Mouse (Mus musculus) fibroblast of lung, adult 2 months (primary cell): Measurements from ENCODE around the gene Cnn2.
"Not testable (repeated sequence)": the region's sequence is repeated elsewhere in the genome, so short reads cannot be mapped to it uniquely, and the experiment has no call there.

Source experiments
- DNase-seq: peaks from one replicate; pipeline ENCODE4 v3.0.0-alpha.2; 2011; ENCODE audit warnings: low read depth

Cnn2 gene

DNA sequence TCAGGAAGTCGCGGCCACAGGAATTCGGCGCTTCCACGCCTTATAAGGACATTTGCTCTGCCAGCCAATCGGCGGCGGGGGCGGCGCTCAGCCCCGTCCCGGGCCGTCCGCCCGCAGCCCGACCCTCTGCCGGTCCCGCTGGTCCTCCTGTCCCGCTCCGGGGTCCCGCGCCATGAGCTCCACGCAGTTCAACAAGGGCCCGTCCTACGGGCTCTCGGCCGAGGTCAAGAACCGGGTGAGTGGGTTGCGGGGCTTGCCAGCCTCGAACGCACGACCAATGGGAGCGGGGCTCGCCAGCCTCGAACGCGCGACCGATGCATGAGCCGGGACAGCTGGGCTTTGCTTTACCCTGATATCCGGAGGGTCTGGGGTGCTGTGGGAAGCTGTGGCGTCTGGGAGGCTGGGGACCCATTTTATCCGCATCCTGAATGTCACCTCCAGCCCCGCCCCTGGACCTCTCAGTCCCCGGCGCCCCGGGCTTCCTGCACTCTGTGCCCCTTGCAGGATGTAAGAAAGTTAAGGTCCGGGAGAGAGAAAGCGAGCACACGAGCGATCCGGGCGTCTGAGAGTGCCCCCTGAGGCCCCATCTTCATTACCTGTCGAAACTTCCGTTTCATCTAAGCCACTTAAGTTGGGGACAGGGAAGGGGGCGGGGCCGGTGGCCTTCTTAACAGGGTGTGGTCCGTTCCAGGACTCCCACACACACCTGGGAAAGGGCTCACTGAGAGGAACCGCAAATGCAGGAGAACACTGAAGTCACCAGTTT is at the start of gene Cnn2:
TSS of gene Cnn2 (plus strand) at position 79 of the 766 bp plus-strand sequence.
- no peak for DNase-seq

GRCm38 (mm10) chr10:79940749-79941148 is 47.6 kb upstream of the Cnn2 start:
- DNase-seq = no peak

DNA sequence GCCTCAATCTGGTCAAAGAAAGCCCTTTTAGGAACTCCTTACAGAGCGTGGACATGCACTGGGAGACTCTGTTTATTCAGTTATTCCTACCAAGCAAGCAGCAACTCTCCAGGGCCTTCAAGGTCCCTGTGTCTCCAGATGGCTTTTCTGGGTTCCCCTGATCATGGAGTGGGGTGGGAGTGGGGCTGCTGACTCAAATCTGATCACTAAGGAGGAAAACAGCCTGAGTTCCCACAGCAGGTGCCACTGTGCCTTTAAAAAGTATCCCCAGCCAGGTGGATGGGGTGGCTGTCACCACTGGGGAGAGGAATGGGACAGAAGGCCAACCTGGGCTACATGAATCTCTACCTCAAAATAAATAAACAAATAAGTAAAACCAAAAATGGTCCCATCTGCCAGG is 45.4 kb upstream of the Cnn2 start:
- DNase-seq = no peak

- DNase-seq = no peak
Measured at GRCm38 (mm10) chr10:79943471-79943901, 44.9 kb upstream of the Cnn2 start.

DNA sequence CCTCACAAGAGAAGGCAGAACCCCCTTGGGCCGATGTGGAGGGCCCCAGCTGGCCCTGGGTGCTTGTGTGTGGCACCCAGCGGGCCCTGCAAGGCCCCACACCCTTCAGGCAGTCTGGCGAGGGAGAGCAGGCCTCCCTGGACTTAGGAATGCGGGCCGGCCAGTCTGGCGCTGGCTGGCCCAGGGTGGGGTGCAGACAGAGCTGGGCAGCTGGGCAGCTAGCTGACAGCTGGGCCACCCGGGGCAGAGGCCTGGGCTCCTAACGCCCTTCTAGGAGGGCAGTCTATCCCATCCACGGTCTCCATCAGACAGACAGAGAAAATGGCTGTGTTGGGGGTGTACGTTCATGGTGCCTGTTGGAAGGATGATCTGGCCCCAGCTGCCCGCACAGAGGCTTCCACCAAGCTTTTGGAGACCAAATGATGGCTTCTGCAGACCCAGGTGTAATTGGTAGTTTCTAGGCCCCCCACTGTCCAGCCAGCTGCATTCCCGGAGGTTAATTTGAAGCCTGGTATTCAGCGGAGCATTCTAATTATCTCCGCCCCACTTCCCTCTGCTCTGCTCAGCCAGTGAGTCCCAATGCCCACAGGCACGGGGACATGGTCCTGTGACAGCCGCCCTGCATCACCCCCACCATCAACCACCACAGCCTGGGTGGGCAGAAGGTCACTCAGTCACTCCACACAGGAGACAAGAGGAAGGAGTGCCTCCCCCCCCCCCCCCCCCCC is 42.7 kb upstream of the Cnn2 start:
- DNase-seq = no peak

DNA sequence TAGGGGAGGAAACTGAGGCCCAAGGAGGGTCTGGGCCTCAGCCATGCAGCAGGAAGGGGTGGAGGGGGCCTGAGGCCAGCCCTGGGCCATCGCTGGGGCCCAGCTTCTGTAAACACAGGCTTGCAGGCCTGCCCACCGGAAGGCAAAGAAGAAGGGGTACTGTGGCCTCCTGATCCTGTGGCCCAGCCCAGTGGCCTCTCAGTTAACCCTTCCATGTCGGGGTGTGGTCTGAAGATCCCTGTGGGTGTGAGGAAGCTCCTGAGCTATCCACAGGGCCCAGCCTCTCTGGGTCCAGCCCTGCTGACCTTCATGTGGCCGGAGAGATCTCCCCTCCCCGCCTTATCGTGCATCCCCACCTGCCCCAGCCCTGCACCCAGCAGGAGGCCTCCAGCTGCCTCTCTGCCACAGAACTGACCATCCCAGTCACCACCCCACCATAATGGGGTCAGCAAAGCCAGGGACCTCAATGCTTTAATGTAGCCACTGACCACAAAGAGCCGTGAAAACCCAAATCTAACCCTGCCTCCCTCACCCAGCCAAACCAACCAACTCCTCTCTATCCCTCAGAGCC is 41.5 kb upstream of the Cnn2 start:
- DNase-seq = no peak

- DNase-seq = no peak
Measured at GRCm38 (mm10) chr10:79947502-79947901, 40.9 kb upstream of the Cnn2 start.

DNA sequence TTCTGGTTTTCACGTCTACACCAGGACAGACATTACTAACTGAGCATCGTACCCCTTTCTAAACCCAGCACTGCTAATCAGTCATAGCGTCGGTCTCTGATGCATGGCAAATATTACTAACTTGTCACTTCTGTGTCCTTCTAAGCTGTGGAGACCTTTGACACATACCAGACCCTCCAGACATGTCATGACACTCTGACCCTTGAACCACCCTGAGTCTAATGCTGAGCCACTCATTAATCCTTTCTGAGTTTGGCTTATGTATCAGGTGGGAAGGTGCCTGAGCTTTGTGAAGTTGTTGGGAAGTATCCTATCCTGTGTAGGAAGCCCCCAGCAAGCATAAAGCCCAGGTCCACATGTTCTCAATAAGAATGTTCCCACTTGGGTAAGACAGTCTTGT is 38.5 kb upstream of the Cnn2 start:
- DNase-seq = no peak

- DNase-seq = no peak
Measured at GRCm38 (mm10) chr10:79950661-79951060, 37.7 kb upstream of the Cnn2 start.

DNA sequence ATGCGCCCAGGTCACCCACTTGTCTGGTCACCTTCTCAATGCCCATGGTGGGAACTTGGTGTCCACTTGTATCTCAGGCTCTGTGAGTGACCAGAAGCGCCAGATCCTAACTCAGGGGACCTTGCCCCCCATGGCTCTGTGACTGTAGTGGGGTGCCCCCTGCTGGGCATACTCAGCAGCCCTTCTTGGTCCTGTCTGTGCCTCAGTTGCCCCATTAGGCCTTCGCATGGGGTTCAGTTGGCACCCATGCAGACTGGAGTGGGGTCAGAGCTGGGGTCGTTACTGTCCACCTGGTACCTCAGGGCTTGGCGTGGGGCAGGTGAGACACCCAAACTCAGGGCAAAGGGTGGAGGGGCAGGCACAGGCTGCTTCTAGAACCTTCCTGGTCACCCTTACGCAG is 34.4 kb upstream of the Cnn2 start:
- DNase-seq = no peak

GRCm38 (mm10) chr10:79955691-79956090 is 32.7 kb upstream of the Cnn2 start:
- DNase-seq = no peak

GRCm38 (mm10) chr10:79956643-79957154 is 31.7 kb upstream of the Cnn2 start:
- no peak for DNase-seq

- DNase-seq = no peak
Measured at GRCm38 (mm10) chr10:79958140-79958816, 30.1 kb upstream of the Cnn2 start.

- not testable (repeated sequence) for DNase-seq
Measured at GRCm38 (mm10) chr10:79959412-79959811, 29.0 kb upstream of the Cnn2 start.

GRCm38 (mm10) chr10:79959847-79960601 is 28.4 kb upstream of the Cnn2 start, which contains the start of gene Wdr18:
Gene Wdr18, plus strand, starts transcription at chr10:79960152.
- peak; percentile 100 for DNase-seq

DNA sequence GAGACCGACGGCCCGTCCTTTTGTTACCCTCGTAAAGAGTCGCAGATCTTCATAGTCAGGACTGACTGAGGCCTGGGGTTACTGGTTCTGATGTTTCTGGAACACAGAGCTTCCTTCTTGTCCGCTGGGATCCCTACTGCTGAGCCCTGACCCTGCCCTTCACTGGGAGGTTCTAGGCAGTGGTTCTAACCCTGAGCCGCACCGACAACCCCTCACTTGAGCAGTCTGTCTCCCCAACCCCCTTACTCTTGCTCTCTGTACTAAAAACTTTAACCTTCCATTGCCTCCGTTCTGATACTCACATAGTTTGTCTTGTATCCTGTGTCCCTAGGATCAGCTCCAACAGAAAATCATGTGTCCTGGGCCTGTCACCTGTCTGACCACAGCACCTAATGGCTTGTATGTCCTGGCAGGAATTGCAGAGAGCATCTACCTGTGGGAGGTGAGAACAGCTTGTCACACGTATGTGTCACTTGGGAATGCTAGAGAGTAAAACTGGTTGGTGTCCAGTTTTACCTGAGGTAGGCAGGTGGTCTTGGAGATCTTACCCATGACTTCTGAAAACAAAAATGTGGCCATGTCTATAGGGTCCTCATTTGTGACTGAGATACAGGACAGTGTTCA is 27.6 kb upstream of the Cnn2 start:
- no peak for DNase-seq

- no peak for DNase-seq
Measured at GRCm38 (mm10) chr10:79964727-79965126, 23.7 kb upstream of the Cnn2 start.

GRCm38 (mm10) chr10:79965325-79965724 is 23.1 kb upstream of the Cnn2 start:
- DNase-seq = no peak

DNA sequence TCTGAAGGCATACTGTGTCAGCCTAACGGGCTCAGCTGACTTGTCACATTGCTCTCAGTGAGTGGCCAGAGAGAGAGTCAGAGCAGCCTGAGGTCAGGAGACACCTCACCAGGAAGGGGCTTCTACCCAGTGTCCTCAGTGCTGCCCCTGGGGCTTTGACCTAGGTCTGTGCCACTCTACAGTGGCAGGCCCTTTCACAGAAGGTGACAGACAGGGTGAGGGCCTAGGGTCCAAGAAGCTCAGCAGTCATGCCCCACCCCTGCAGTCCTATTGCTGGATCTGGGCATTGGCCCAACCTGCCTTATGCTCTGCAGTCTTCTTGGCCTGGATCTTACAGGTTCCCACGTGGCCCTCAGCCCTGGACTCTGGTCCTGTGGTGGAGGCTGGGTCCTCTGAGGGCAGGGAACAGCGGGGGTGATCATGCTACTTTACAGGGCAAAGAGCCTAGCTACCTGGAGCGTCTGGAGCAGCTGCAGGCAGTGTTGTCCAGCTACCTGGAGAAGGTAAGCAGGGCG is 21.4 kb upstream of the Cnn2 start:
- no peak for DNase-seq

- no peak for DNase-seq
Measured at GRCm38 (mm10) chr10:79968181-79968580, 20.2 kb upstream of the Cnn2 start.

DNA sequence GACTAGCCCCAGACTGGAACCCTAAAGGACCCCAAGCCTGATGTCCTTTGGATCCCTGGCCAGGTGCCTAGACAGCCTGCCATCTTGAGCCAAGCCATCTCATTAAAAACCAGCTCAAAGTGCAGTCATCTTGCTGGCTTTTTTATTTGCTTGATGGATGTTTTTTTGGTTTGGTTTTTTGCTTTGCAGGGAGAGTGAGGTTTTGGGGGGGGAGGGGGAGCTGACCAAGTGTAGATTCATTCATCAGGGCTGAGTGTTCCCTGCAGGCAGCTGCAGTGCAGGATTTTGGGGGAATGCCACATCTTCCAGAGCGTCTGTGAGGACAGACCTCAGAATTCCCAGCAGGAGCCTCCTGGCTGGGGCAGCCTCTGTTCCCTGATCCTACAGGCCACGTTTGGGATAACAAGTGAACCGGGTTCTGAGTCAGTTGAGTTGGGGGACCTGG is 19.2 kb upstream of the Cnn2 start:
- no peak for DNase-seq
